Mouse (Mus musculus) CH12.LX (cell line): ENCODE data around the gene Xkr7.

Source experiments
- CTCF ChIP-seq, 2 experiments: IDR thresholded peaks in 1 of 2; conservative IDR thresholded peaks in 1 of 2; 2 replicates each; pipeline ENCODE4 v1.5.1; 2011 to 2012; ENCODE audit warnings: low read depth in 2 of 2, low read length in 2 of 2, improper control_type of control experiment in 1 of 2, inconsistent platforms in 1 of 2, mild to moderate bottlenecking in 1 of 2, moderate library complexity in 1 of 2
- EP300 ChIP-seq: IDR thresholded peaks from 2 replicates; pipeline ENCODE4 v1.6.1; 2011; ENCODE audit warnings: low read length, improper control_type of control experiment
- HCFC1 ChIP-seq: IDR thresholded peaks from 2 replicates; pipeline ENCODE4 v1.6.1; 2012; ENCODE audit warnings: low read depth, mild to moderate bottlenecking, inconsistent platforms, low read length, improper control_type of control experiment
- KAT2A ChIP-seq: IDR thresholded peaks from 2 replicates; pipeline ENCODE4 v1.6.1; 2012; ENCODE audit warnings: low read length, improper control_type of control experiment, inconsistent platforms; ENCODE audit not compliant: insufficient replicate concordance
- NELFE ChIP-seq: IDR thresholded peaks from 2 replicates; pipeline ENCODE4 v1.6.1; 2011; ENCODE audit warnings: low read depth, low read length, improper control_type of control experiment
- ZKSCAN1 ChIP-seq: IDR thresholded peaks from 2 replicates; pipeline ENCODE4 v1.6.1; 2012; ENCODE audit warnings: low read depth, inconsistent platforms, low read length, improper control_type of control experiment, borderline replicate concordance
- ZNF384 ChIP-seq: IDR thresholded peaks from 2 replicates; pipeline ENCODE4 v1.6.1; 2012; ENCODE audit warnings: low read depth, low read length, improper control_type of control experiment, inconsistent platforms

GRCm38 (mm10) chr2:153019355-153019754 is 12.3 kb upstream of the Xkr7 start:
- TF ChIP-seq ZNF384: no peak
- no peak for TF ChIP-seq KAT2A
- no peak for TF ChIP-seq CTCF (conservative IDR thresholded peaks at IDR 0.05 in 1 of 2, IDR thresholded peaks at IDR 0.05 in 1 of 2; ENCODE audit: low read depth in 2 of 2, low read length in 2 of 2)
- no peak for TF ChIP-seq EP300
- no peak for TF ChIP-seq ZKSCAN1
- no peak for TF ChIP-seq NELFE
- no peak for TF ChIP-seq HCFC1
